Mouse (Mus musculus) intestine, postnatal 0 days (tissue): ENCODE results near the gene Jag1. TPM values are rescaled to one million over a fixed set of nuclear protein-coding genes. Genes with fewer than 3 reads are reported as not detected.

Experiments used
- ATAC-seq: fragments of 200-750 bp; cut with Nextera tagmentation; 2 replicates; pipeline ENCODE4 v1.8.0; 2017; ENCODE audit warnings: mild to moderate bottlenecking, moderate TSS enrichment, moderate library complexity
- H3K27ac ChIP-seq: fragments of 300-500 bp; sonication (generic); 2 replicates; pipeline ENCODE4 v1.5.1; 2014; ENCODE audit warnings: mild to moderate bottlenecking, low read depth, low read length, moderate library complexity
- H3K27me3 ChIP-seq: fragments of 300-500 bp; sonication (generic); replicated peaks from 2 replicates; pipeline ENCODE4 v1.6.1; 2014; ENCODE audit warnings: low read length, mixed read lengths; ENCODE audit not compliant: control insufficient read depth, insufficient read depth
- H3K36me3 ChIP-seq: fragments of 300-500 bp; sonication (generic); 2 replicates; pipeline ENCODE4 v1.6.1; 2014; ENCODE audit warnings: mild to moderate bottlenecking, moderate library complexity; ENCODE audit not compliant: control insufficient read depth, insufficient read depth
- H3K4me1 ChIP-seq: fragments of 300-500 bp; sonication (generic); replicated peaks from 2 replicates; pipeline ENCODE4 v1.6.1; 2014; ENCODE audit warnings: antibody characterized with exemption, low read length, mixed read lengths; ENCODE audit not compliant: control insufficient read depth, insufficient read depth
- H3K4me2 ChIP-seq: fragments of 300-500 bp; sonication (generic); replicated peaks from 2 replicates; pipeline ENCODE4 v1.6.1; 2014; ENCODE audit warnings: low read depth, mild to moderate bottlenecking, moderate library complexity
- H3K4me3 ChIP-seq: fragments of 300-500 bp; sonication (generic); 2 replicates; pipeline ENCODE4 v1.5.1; 2014; ENCODE audit warnings: low read depth, low read length
- H3K9ac ChIP-seq: fragments of 300-500 bp; sonication (generic); 2 replicates; pipeline ENCODE4 v1.6.1; 2014; ENCODE audit warnings: mild to moderate bottlenecking, low read depth, low read length
- H3K9me3 ChIP-seq: fragments of 300-500 bp; sonication (generic); 2 replicates; pipeline ENCODE4 v1.6.1; 2016; ENCODE audit warnings: mixed run types; ENCODE audit not compliant: control insufficient read depth
- CTCF ChIP-seq: sonication (generic); IDR thresholded peaks from 2 replicates; pipeline ENCODE4 v1.5.1; 2016; ENCODE audit warnings: low read depth, mild to moderate bottlenecking, control low read depth, antibody characterized with exemption, moderate library complexity
- WGBS: fragments of 180-500 bp; shearing (Covaris S2); extraction: QIAGEN DNeasy Blood & Tissue Kit; methylation state at CpG from one replicate; pipeline ENCODE4 v1.1.7; 2014; 5-methylcytosine and 5-hydroxymethylcytosine counted together
- polyA plus RNA-seq: library from polyadenylated mRNA; unstranded; fragments of >200 nt; fragmentation: Nextera tagmentation; extraction: Ambion mirVana; gene quantifications from 2 replicates; pipeline ENCODE4 v1.2.1, GENCODE M21; 2015

Jag1 gene
- polyA plus RNA-seq, 1 experiment from 2014 or later: 6.0 TPM

DNA sequence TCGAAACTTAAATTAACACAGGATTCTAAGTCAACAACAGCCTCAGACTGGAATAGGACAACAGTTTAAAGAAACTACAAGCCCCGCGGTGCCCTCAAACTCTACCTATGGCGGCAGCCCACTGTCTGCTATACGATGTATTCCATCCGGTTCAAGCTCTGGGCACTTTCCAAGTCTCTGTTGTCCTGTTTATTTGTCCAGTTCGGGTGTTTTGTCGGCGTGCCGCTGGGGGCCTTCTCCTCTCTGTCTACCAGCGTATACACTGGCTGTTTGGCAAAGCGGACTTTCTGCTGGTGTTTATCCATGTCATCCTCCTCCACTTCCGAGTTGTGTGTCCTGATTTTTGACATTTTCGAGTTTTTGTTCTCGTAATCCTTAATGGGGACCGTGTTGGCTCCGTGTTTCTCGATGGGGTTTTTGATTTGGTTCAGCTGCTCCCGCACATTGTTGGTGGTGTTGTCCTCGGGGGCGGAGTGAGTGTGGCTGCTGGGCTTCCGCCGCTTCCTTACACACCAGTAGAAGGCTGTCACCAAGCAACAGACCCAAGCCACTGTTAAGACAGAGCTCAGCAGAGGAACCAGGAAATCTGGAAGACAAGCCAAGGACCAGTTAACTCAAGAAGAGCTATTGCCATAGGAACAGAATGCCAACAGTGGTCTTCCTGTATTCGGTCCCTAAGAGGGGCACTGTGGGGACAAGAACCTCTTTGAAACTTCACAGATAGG lies 33.4 kb downstream of the Jag1 start:
- no peak overlapping the region for H3K4me2 ChIP-seq
- ATAC-seq: no peak
- no peak overlapping the region for H3K4me3 ChIP-seq
- H3K27me3 ChIP-seq: no peaks in the 10 kb centered on the region
- H3K36me3 ChIP-seq: peaks cover 47% of the 10 kb centered on the region
- 82% methylated on average over 24 of the region's 24 CpGs for WGBS
- H3K9me3 ChIP-seq: no peaks in the 10 kb centered on the region
- H3K4me1 ChIP-seq: no peaks in the 10 kb centered on the region; the same call in 1 of the 2 replicates
- TF ChIP-seq CTCF: no peak
- no peak overlapping the region for H3K9ac ChIP-seq
- H3K27ac ChIP-seq: no peak overlapping the region

DNA sequence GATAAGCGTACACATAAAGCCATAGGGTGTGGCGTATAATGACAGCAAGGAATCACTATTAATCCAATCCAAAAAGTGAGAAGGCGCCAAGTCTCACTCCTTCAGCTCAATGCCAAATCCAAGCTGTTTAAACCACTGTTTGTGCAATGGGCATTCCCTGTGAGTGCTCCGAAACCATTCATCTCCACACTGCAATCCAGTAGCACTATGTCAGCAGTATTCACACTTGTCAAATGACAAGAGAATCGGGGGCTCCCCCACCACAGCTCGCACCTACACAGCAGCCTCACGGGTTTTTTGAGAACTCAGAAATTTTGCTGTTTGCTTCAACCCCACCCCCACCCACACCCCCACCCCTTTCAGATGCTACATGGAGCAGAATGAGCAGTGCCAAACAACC lies 35.4 kb downstream of the Jag1 start:
- H3K4me2 ChIP-seq: no peak overlapping the region
- H3K27ac ChIP-seq: no peak overlapping the region
- H3K4me3 ChIP-seq: no peak overlapping the region
- 93% methylated on average over 7 of the region's 7 CpGs for WGBS
- no peak for ATAC-seq
- no peaks in the 10 kb centered on the region for H3K27me3 ChIP-seq
- no peak overlapping the region for H3K9ac ChIP-seq
- peaks cover 33% of the 10 kb centered on the region for H3K36me3 ChIP-seq
- no peak for TF ChIP-seq CTCF
- H3K4me1 ChIP-seq: no peaks in the 10 kb centered on the region; the same call in 1 of the 2 replicates
- no peaks in the 10 kb centered on the region for H3K9me3 ChIP-seq

DNA sequence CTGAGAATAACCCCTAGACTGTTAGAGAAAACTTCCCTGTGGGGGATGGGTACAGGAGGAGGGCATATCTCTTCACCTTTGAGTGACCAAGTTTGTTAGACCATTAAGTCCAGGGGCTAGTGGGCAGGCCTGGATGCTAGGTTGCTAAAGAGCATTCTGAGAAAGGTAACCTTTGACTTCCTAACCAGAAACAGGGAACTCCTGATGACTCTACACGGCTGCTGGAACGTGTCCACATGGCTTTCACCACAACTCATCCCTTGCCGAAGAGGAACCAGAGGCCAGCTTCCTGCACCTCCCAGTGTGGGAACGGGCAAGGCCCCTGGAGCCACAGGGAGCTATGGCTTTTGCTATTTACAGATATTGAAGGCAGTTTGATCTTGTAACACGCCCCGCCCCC lies 36.0 kb downstream of the Jag1 start:
- 77% methylated on average over 6 of the region's 6 CpGs for WGBS
- Histone ChIP-seq H3K9me3 (no peaks in the 10 kb centered on the region), H3K4me2 (no peak overlapping the region), H3K36me3 (peaks cover 27% of the 10 kb centered on the region), H3K4me3 (no peak overlapping the region), H3K9ac (no peak overlapping the region), H3K27ac (no peak overlapping the region), H3K27me3 (no peaks in the 10 kb centered on the region), H3K4me1 (no peaks in the 10 kb centered on the region; the same call in 1 of the 2 replicates)
- TF ChIP-seq CTCF: no peak
- no peak for ATAC-seq

DNA sequence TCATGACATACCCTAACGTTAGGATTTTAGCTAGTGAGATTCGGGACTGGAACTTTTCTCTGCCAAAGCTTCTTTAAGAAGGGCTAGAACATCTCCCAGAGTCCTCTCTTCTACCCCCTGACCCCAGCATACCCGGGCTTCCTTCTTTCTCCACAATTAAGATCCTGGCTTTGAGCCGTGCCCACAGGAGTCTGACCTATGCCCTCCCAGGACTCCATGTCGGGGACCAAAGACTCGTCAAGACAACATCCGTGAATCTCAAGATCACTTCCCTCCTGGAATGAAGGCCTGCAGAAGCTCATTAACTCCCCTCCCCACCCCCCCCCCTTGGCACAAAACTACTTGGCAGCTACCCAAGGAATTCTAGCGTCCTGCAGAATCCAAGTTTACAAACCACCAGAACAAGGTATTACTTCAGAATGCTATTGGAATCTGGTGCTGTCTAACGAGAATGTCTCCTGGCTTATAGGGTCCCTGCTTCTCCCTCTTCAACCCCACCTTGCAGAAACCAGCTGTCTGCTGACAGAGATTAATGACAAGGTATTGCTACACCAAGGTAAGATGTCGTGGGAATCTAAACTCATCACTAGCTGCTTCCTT lies 36.6 kb downstream of the Jag1 start:
- 41% methylated on average over 10 of the region's 10 CpGs for WGBS
- ATAC-seq: no peak

DNA sequence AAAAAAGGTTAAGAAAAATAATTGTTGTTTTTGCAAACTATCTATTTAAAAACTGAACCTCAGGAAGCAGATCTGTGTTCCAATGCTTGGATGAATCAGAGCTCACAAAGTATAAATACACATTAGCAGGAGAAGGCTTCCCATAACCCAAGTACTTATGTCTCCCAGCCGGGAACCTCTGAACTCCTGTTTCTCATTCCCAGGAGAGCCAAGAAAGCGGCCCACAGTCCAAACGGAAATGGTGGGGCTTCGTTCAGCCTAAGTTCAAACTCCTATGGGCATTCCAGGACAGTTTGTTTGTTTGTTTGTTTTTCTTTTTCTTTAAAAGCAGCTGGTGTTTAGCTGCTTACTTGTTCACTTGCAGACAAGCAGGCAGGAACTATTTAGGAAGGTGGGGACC lies 37.7 kb downstream of the Jag1 start:
- no peak for TF ChIP-seq CTCF
- Histone ChIP-seq H3K27ac (no peak overlapping the region), H3K4me2 (no peak overlapping the region)

More for the DNA sequence above, 36.6 kb downstream of the Jag1 start:
- Histone ChIP-seq H3K36me3 (peaks cover 21% of the 10 kb centered on the region), H3K27me3 (no peaks in the 10 kb centered on the region), H3K4me2 (no peak overlapping the region), H3K9ac (no peak overlapping the region), H3K4me1 (no peaks in the 10 kb centered on the region; the same call in 1 of the 2 replicates), H3K27ac (no peak overlapping the region), H3K9me3 (no peaks in the 10 kb centered on the region), H3K4me3 (no peak overlapping the region)
- TF ChIP-seq CTCF: no peak

DNA sequence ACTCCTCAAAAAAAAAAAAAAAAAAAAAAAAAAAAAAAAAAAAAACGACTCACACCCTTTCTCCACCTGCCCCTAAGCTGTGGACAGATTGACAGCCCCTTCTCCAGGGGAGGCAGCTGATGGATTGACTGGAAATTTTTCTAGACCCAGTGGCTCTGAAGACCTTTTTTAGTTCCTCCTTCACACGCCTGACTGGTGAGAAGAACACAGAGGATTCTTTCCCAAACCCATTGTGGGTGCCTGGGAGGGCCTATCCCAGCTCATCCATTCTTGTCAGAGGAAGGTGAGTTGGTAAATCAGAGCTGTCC lies 42.2 kb downstream of the Jag1 start:
- ATAC-seq: no peak
- 38% methylated on average over 2 of the region's 2 CpGs for WGBS
- H3K36me3 ChIP-seq: no peaks in the 10 kb centered on the region

More for the DNA sequence above, 37.7 kb downstream of the Jag1 start:
- WGBS: 66% methylated on average over 4 of the region's 4 CpGs
- Histone ChIP-seq H3K27me3 (no peaks in the 10 kb centered on the region), H3K4me1 (no peaks in the 10 kb centered on the region; the same call in 1 of the 2 replicates), H3K36me3 (peaks cover 10% of the 10 kb centered on the region), H3K4me3 (no peak overlapping the region), H3K9me3 (no peaks in the 10 kb centered on the region), H3K9ac (no peak overlapping the region)
- ATAC-seq: no peak

More for the DNA sequence above, 42.2 kb downstream of the Jag1 start:
- Histone ChIP-seq H3K27ac (no peak overlapping the region), H3K4me3 (no peak overlapping the region), H3K27me3 (no peaks in the 10 kb centered on the region), H3K4me1 (no peaks in the 10 kb centered on the region), H3K4me2 (no peak overlapping the region), H3K9ac (no peak overlapping the region), H3K9me3 (no peaks in the 10 kb centered on the region)
- no peak for TF ChIP-seq CTCF
